Mouse (Mus musculus) midbrain, postnatal 0 days (tissue): ENCODE measurements at regions not wholly inside any gene's neighbourhood (a gene's known extent, or its start where the extent isn't known, plus 50 kb on each side); places are given as distances from the start of the nearest gene placed in this dataset.

Source experiments
- ATAC-seq: fragments of 200-750 bp; cut with Nextera tagmentation; 2 replicates; pipeline ENCODE4 v1.8.0; 2017; ENCODE audit warnings: moderate number of reproducible peaks, mild to moderate bottlenecking, moderate TSS enrichment, moderate library complexity; ENCODE audit not compliant: low FRiP score
- DNase-seq: peaks from one replicate; pipeline ENCODE4 v3.0.0-alpha.2; 2015; ENCODE audit warnings: low spot score
- H3K27ac ChIP-seq: fragments of 300-500 bp; sonication (generic); 2 replicates; pipeline ENCODE4 v1.5.1; 2014; ENCODE audit warnings: low read depth, mild to moderate bottlenecking, low read length, mixed read lengths
- H3K27me3 ChIP-seq: fragments of 300-500 bp; sonication (generic); 2 replicates; pipeline ENCODE4 v1.6.1; 2014; ENCODE audit warnings: low read length, control low read depth, mixed read lengths; ENCODE audit not compliant: insufficient read depth
- H3K36me3 ChIP-seq: fragments of 300-500 bp; sonication (generic); 2 replicates; pipeline ENCODE4 v1.6.1; 2014; ENCODE audit warnings: low read length, control low read depth, mixed read lengths; ENCODE audit not compliant: insufficient read depth
- H3K4me1 ChIP-seq: fragments of 300-500 bp; sonication (generic); 2 replicates; pipeline ENCODE4 v1.6.1; 2014; ENCODE audit warnings: mild to moderate bottlenecking, control low read depth, antibody characterized with exemption, low read length, mixed read lengths; ENCODE audit not compliant: insufficient read depth
- H3K4me2 ChIP-seq: fragments of 300-500 bp; sonication (generic); 2 replicates; pipeline ENCODE4 v1.6.1; 2014; ENCODE audit warnings: low read depth, mild to moderate bottlenecking, low read length, mixed read lengths; ENCODE audit not compliant: poor library complexity, severe bottlenecking
- H3K4me3 ChIP-seq: fragments of 300-500 bp; sonication (generic); 2 replicates; pipeline ENCODE4 v1.5.1; 2014; ENCODE audit warnings: low read depth, mild to moderate bottlenecking, low read length, moderate library complexity
- H3K9ac ChIP-seq: fragments of 300-500 bp; sonication (generic); replicated peaks from 2 replicates; pipeline ENCODE4 v1.6.1; 2014; ENCODE audit warnings: mild to moderate bottlenecking, low read length, moderate library complexity, mixed read lengths; ENCODE audit not compliant: poor library complexity, severe bottlenecking
- H3K9me3 ChIP-seq: fragments of 300-500 bp; sonication (generic); 2 replicates; pipeline ENCODE4 v1.6.1; 2016; ENCODE audit warnings: low read length, control low read depth
- CTCF ChIP-seq: IDR thresholded peaks from 2 replicates; pipeline ENCODE4 v1.5.1; 2016; ENCODE audit warnings: antibody characterized with exemption, mild to moderate bottlenecking
- WGBS: fragments of 180-500 bp; shearing (Covaris S2); extraction: QIAGEN DNeasy Blood & Tissue Kit; methylation state at CpG from one replicate; pipeline ENCODE4 v1.1.7; 2014; 5-methylcytosine and 5-hydroxymethylcytosine counted together

- H3K27me3 ChIP-seq = no peaks in the 10 kb centered on the region
- no peak overlapping the region for H3K27ac ChIP-seq
- ATAC-seq = no peak
- no peaks in the 10 kb centered on the region for H3K36me3 ChIP-seq
- H3K4me3 ChIP-seq = no peak overlapping the region
- H3K4me1 ChIP-seq = peaks cover 5% of the 10 kb centered on the region; the same call in 1 of the 2 replicates
- 91% methylated on average over 3 of the region's 3 CpGs for WGBS
- no peak overlapping the region for H3K4me2 ChIP-seq
- H3K9me3 ChIP-seq = no peaks in the 10 kb centered on the region
- no peak for DNase-seq
- no peak for TF ChIP-seq CTCF
- no peak overlapping the region for H3K9ac ChIP-seq
Observed at GRCm38 (mm10) chr15:62095198-62095597, 1172.4 kb upstream of the A1bg start.

GRCm38 (mm10) chr15:62093672-62094071, 1170.9 kb upstream of the A1bg start:
- H3K9me3 ChIP-seq = no peaks in the 10 kb centered on the region

GRCm38 (mm10) chr15:62092671-62093185, 1169.9 kb upstream of the A1bg start:
- ATAC-seq = peak; percentile 79
- WGBS = 11% methylated on average over 5 of the region's 5 CpGs
- H3K4me3 ChIP-seq = no peak overlapping the region

More at GRCm38 (mm10) chr15:62093672-62094071, 1170.9 kb upstream of the A1bg start:
- Histone ChIP-seq H3K27me3 (no peaks in the 10 kb centered on the region), H3K9ac (no peak overlapping the region), H3K4me1 (peaks cover 5% of the 10 kb centered on the region; the same call in 1 of the 2 replicates), H3K27ac (no peak overlapping the region), H3K4me2 (no peak overlapping the region), H3K4me3 (no peak overlapping the region), H3K36me3 (no peaks in the 10 kb centered on the region)
- TF ChIP-seq CTCF = no peak
- WGBS = 76% methylated on average over 4 of the region's 4 CpGs
- ATAC-seq (no peak), DNase-seq (no peak)

GRCm38 (mm10) chr15:62091746-62092659, 1169.2 kb upstream of the A1bg start:
- no peak for TF ChIP-seq CTCF
- H3K4me2 ChIP-seq = no peak overlapping the region
- H3K27me3 ChIP-seq = no peaks in the 10 kb centered on the region
- no peaks in the 10 kb centered on the region for H3K9me3 ChIP-seq
- no peak overlapping the region for H3K4me3 ChIP-seq
- ATAC-seq (peak; percentile 45; the same call in 1 of the 2 replicates), DNase-seq (no peak)
- peak overlapping the region; percentile 3; the same call in 1 of the 2 replicates for H3K9ac ChIP-seq
- peak overlapping the region; percentile 8; the same call in 1 of the 2 replicates for H3K27ac ChIP-seq
- H3K4me1 ChIP-seq = peaks cover 5% of the 10 kb centered on the region; the same call in 1 of the 2 replicates
- 58% methylated on average over 12 of the region's 12 CpGs for WGBS
- H3K36me3 ChIP-seq = no peaks in the 10 kb centered on the region

More at GRCm38 (mm10) chr15:62092671-62093185, 1169.9 kb upstream of the A1bg start:
- H3K4me1 ChIP-seq = peaks cover 5% of the 10 kb centered on the region; the same call in 1 of the 2 replicates
- H3K36me3 ChIP-seq = no peaks in the 10 kb centered on the region
- H3K9me3 ChIP-seq = no peaks in the 10 kb centered on the region
- peak; percentile 48 for DNase-seq
- H3K27me3 ChIP-seq = no peaks in the 10 kb centered on the region
- peak overlapping the region; percentile 8; the same call in 1 of the 2 replicates for H3K27ac ChIP-seq
- TF ChIP-seq CTCF = no peak
- peak overlapping the region; percentile 3; the same call in 1 of the 2 replicates for H3K9ac ChIP-seq
- no peak overlapping the region for H3K4me2 ChIP-seq

GRCm38 (mm10) chr15:62091144-62091543, 1168.3 kb upstream of the A1bg start:
- DNase-seq (no peak), ATAC-seq (no peak)
- H3K27ac ChIP-seq = no peak overlapping the region
- H3K36me3 ChIP-seq = no peaks in the 10 kb centered on the region
- peaks cover 5% of the 10 kb centered on the region; the same call in 1 of the 2 replicates for H3K4me1 ChIP-seq
- no peak overlapping the region for H3K4me3 ChIP-seq
- no peak for TF ChIP-seq CTCF
- H3K9ac ChIP-seq = no peak overlapping the region
- H3K9me3 ChIP-seq = no peaks in the 10 kb centered on the region
- WGBS = 91% methylated on average over 5 of the region's 5 CpGs
- H3K4me2 ChIP-seq = no peak overlapping the region
- H3K27me3 ChIP-seq = no peaks in the 10 kb centered on the region

GRCm38 (mm10) chr15:62088341-62088740, 1165.5 kb upstream of the A1bg start:
- H3K9ac ChIP-seq = no peak overlapping the region
- no peaks in the 10 kb centered on the region for H3K27me3 ChIP-seq
- TF ChIP-seq CTCF = no peak
- WGBS = 95% methylated on average over 4 of the region's 4 CpGs
- no peaks in the 10 kb centered on the region for H3K9me3 ChIP-seq
- DNase-seq (no peak), ATAC-seq (no peak)
- H3K27ac ChIP-seq = no peak overlapping the region
- no peak overlapping the region for H3K4me2 ChIP-seq
- no peaks in the 10 kb centered on the region for H3K36me3 ChIP-seq
- H3K4me3 ChIP-seq = no peak overlapping the region
- peaks cover 5% of the 10 kb centered on the region; the same call in 1 of the 2 replicates for H3K4me1 ChIP-seq
